In the genomic region with DNA sequence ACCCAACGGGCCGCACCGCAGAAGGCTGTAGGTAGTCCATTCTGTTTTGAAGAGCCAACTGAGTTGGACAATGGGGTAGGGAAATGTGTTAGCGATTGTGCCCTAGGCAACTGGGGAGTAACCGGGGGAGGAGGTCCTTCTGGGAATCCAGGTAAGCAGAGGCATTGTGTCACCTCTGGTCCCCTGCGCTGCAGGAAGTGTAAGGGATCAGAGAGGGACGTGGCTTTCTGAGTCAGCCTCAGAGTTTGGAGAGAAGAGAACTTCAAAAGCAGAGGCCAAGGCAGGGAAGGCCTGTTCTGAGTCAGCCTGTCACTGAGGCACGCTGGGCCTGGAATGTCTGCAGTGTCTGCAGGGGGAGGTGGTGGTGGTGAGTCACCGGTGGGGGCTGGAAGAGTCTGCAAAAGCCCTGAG, we compare ENCODE assay signal across 14 mouse cellular contexts. TPM values are rescaled to one million over a fixed set of nuclear protein-coding genes. Genes with fewer than 3 reads are reported as not detected.
DNase-seq lines count a peak whose midpoint lies in the region; ATAC-seq and TF ChIP-seq lines count a peak whose summit lies in the region.
"Had no signal": no experiment of that assay in that cellular context is flagged by ENCODE, and none has a peak within 500 bp of the region (broad histone marks: within the 10 kb centered on the region; RNA-seq: fewer than 3 reads in every experiment).

No protein-coding gene starts in this region.

- ATAC-seq in forebrain, embryonic 11.5 days (replicated peaks; ENCODE audit: low FRiP score): no peak
- ATAC-seq in forebrain, postnatal 0 days: no peak
- ATAC-seq in embryonic facial prominence, embryonic 11.5 days (replicated peaks; ENCODE audit: insufficient number of reproducible peaks, low FRiP score, low TSS enrichment, low read depth): no peak
- no peak for ATAC-seq in megakaryocyte-erythroid progenitor cell, adult 5-6 weeks (replicated peaks; ENCODE audit: low FRiP score, low TSS enrichment, poor library complexity, severe bottlenecking)

- H3K27me3 ChIP-seq in forebrain, embryonic 11.5 days (ENCODE audit: control insufficient read depth, insufficient read depth, low read length): no peaks in the 10 kb centered on the region
- no peaks in the 10 kb centered on the region; the same call in 1 of the 2 replicates for H3K27me3 ChIP-seq in forebrain, postnatal 0 days (ENCODE audit: insufficient read depth, low read length)
- H3K27me3 ChIP-seq in embryonic facial prominence, embryonic 11.5 days (ENCODE audit: control insufficient read depth, insufficient read depth, low read length): no peaks in the 10 kb centered on the region

- H3K27ac ChIP-seq in forebrain, embryonic 11.5 days (ENCODE audit: low read depth, low read length): no peak overlapping the region
- H3K27ac ChIP-seq in forebrain, postnatal 0 days (ENCODE audit: low read depth, low read length): no peak overlapping the region
- H3K27ac ChIP-seq in embryonic facial prominence, embryonic 11.5 days (replicated peaks; ENCODE audit: low read depth, low read length): no peak overlapping the region

- peaks cover 2% of the 10 kb centered on the region; the same call in 1 of the 2 replicates for H3K4me1 ChIP-seq in forebrain, embryonic 11.5 days (replicated peaks; ENCODE audit: control insufficient read depth, insufficient read depth, low read length)
- no peaks in the 10 kb centered on the region for H3K4me1 ChIP-seq in forebrain, postnatal 0 days (ENCODE audit: insufficient read depth)
- H3K4me1 ChIP-seq in embryonic facial prominence, embryonic 11.5 days (ENCODE audit: control insufficient read depth, insufficient read depth, low read length): no peaks in the 10 kb centered on the region

- H3K9ac ChIP-seq in forebrain, embryonic 11.5 days (ENCODE audit: low read length): no peak overlapping the region
- H3K9ac ChIP-seq in forebrain, postnatal 0 days: no peak overlapping the region
- H3K9ac ChIP-seq in embryonic facial prominence, embryonic 11.5 days (replicated peaks; ENCODE audit: low read length): no peak overlapping the region
- H3K9ac ChIP-seq: lung, embryonic 14.5 days had no signal

- no peak for TF ChIP-seq CTCF in forebrain, postnatal 0 days (IDR thresholded peaks at IDR 0.05; ENCODE audit: low read depth)

- H3K36me3 ChIP-seq in forebrain, embryonic 11.5 days (ENCODE audit: control insufficient read depth, insufficient read depth, low read length): no peaks in the 10 kb centered on the region
- no peaks in the 10 kb centered on the region for H3K36me3 ChIP-seq in forebrain, postnatal 0 days (ENCODE audit: insufficient read depth)
- H3K36me3 ChIP-seq in embryonic facial prominence, embryonic 11.5 days (replicated peaks; ENCODE audit: control insufficient read depth, insufficient read depth, low read depth, low read length): no peaks in the 10 kb centered on the region

- H3K9me3 ChIP-seq in forebrain, embryonic 11.5 days (ENCODE audit: control insufficient read depth, low read length): no peaks in the 10 kb centered on the region
- no peaks in the 10 kb centered on the region for H3K9me3 ChIP-seq in forebrain, postnatal 0 days (ENCODE audit: low read length)
- H3K9me3 ChIP-seq in embryonic facial prominence, embryonic 11.5 days (replicated peaks; ENCODE audit: control insufficient read depth, low read length): no peaks in the 10 kb centered on the region

- peak; percentile 56 for DNase-seq in forebrain, embryonic 11.5 days (ENCODE audit: low spot score)
- DNase-seq in forebrain, postnatal 0 days: no peak
- peak; percentile 26 for DNase-seq in right cerebral cortex, postnatal 25 days
- DNase-seq in right cerebral cortex, postnatal 10 days (ENCODE audit: low spot score in 2 of 2): no peak
- peak; percentile 33 for DNase-seq in embryonic facial prominence, embryonic 11.5 days (ENCODE audit: low spot score)
- no peak for DNase-seq in layer of hippocampus, adult 9-10 months (ENCODE audit: low spot score)
- DNase-seq in lung, postnatal 36 days: no peak
- DNase-seq: gastrocnemius, postnatal 14 days; kidney, adult 2 months; lung, embryonic 14.5 days; spleen, adult 18-20 months had no signal

- H3K4me3 ChIP-seq in forebrain, embryonic 11.5 days (ENCODE audit: low read depth, low read length): no peak overlapping the region
- no peak overlapping the region for H3K4me3 ChIP-seq in forebrain, postnatal 0 days (ENCODE audit: low read depth, low read length)
- H3K4me3 ChIP-seq in embryonic facial prominence, embryonic 11.5 days (ENCODE audit: low read depth, low read length): no peak overlapping the region

- H3K4me2 ChIP-seq in forebrain, embryonic 11.5 days (ENCODE audit: low read depth, low read length, severe bottlenecking): no peak overlapping the region
- H3K4me2 ChIP-seq in forebrain, postnatal 0 days (ENCODE audit: low read depth): no peak overlapping the region
- H3K4me2 ChIP-seq in embryonic facial prominence, embryonic 11.5 days (ENCODE audit: low read depth, low read length): no peak overlapping the region
- H3K4me2 ChIP-seq: lung, embryonic 14.5 days had no signal

- 15% methylated on average over 9 of the region's 9 CpGs for WGBS in forebrain, embryonic 11.5 days
- 10% methylated on average over 9 of the region's 9 CpGs for WGBS in forebrain, postnatal 0 days
- 12% methylated on average over 9 of the region's 9 CpGs for WGBS in embryonic facial prominence, embryonic 11.5 days

RNA-seq across cellular contexts. Expression of a gene that starts 6.4 kb away (rescaled TPM):
- not detected in 2 replicates for polyA plus RNA-seq in forebrain, embryonic 11.5 days (2014; fragmentation: Nextera tagmentation; extraction: Ambion mirVana)
- not detected in 2 replicates for total RNA-seq in forebrain, postnatal 0 days (2014; rRNA removed)
- not detected in 2 replicates for polyA plus RNA-seq in forebrain, postnatal 0 days (2015; fragmentation: Nextera tagmentation; extraction: Ambion mirVana)
- polyA plus RNA-seq in embryonic facial prominence, embryonic 11.5 days (2014; fragmentation: Nextera tagmentation; extraction: Ambion mirVana): 0.50 TPM in 1 of 2 replicates, not detected in the other
- total RNA-seq in megakaryocyte-erythroid progenitor cell, adult 5-6 weeks (2014; fragmentation: Nextera tagmentation): not detected in 2 replicates
- not detected in 2 replicates for total RNA-seq in megakaryocyte-erythroid progenitor cell, adult 5-6 weeks (2017)
- total RNA-seq: gastrocnemius, postnatal 14 days; left cerebral cortex, postnatal 10 days had no signal
- polyA plus RNA-seq: brain, embryonic 14.5 days; kidney, adult 2 months; lung, embryonic 14.5 days had no signal

RNA-seq across cellular contexts. Expression of a gene that starts 12.2 kb away (rescaled TPM):
- polyA plus RNA-seq in forebrain, embryonic 11.5 days (2014; fragmentation: Nextera tagmentation; extraction: Ambion mirVana): 109 and 114 TPM in 2 replicates
- total RNA-seq in forebrain, postnatal 0 days (2014; rRNA removed): 3.0 and 3.3 TPM in 2 replicates
- polyA plus RNA-seq in forebrain, postnatal 0 days (2015; fragmentation: Nextera tagmentation; extraction: Ambion mirVana): 1.8 and 2.5 TPM in 2 replicates
- polyA plus RNA-seq in embryonic facial prominence, embryonic 11.5 days (2014; fragmentation: Nextera tagmentation; extraction: Ambion mirVana): 78.7 and 85.5 TPM in 2 replicates
- 0.02 TPM in 1 of 2 replicates, not detected in the other for total RNA-seq in megakaryocyte-erythroid progenitor cell, adult 5-6 weeks (2014; fragmentation: Nextera tagmentation)
- total RNA-seq in megakaryocyte-erythroid progenitor cell, adult 5-6 weeks (2017): not detected in 2 replicates

RNA-seq across cellular contexts. Expression of a gene that starts 16.7 kb away (rescaled TPM):
- polyA plus RNA-seq in forebrain, embryonic 11.5 days (2014; fragmentation: Nextera tagmentation; extraction: Ambion mirVana): 39.4 and 41.4 TPM in 2 replicates
- 36.5 and 36.7 TPM in 2 replicates for total RNA-seq in forebrain, postnatal 0 days (2014; rRNA removed)
- 112 and 120 TPM in 2 replicates for polyA plus RNA-seq in forebrain, postnatal 0 days (2015; fragmentation: Nextera tagmentation; extraction: Ambion mirVana)
- 37.3 and 37.7 TPM in 2 replicates for polyA plus RNA-seq in embryonic facial prominence, embryonic 11.5 days (2014; fragmentation: Nextera tagmentation; extraction: Ambion mirVana)
- 94.1 and 96.1 TPM in 2 replicates for total RNA-seq in megakaryocyte-erythroid progenitor cell, adult 5-6 weeks (2014; fragmentation: Nextera tagmentation)
- total RNA-seq in megakaryocyte-erythroid progenitor cell, adult 5-6 weeks (2017): 37.3 and 54.3 TPM in 2 replicates

RNA-seq across cellular contexts. Expression of a gene that starts 47.2 kb away (rescaled TPM):
- polyA plus RNA-seq in forebrain, embryonic 11.5 days (2014; fragmentation: Nextera tagmentation; extraction: Ambion mirVana): 22.8 and 26.1 TPM in 2 replicates
- total RNA-seq in forebrain, postnatal 0 days (2014; rRNA removed): 54.9 and 56.2 TPM in 2 replicates
- 29.4 and 35.4 TPM in 2 replicates for polyA plus RNA-seq in forebrain, postnatal 0 days (2015; fragmentation: Nextera tagmentation; extraction: Ambion mirVana)
- 28.2 and 28.3 TPM in 2 replicates for polyA plus RNA-seq in embryonic facial prominence, embryonic 11.5 days (2014; fragmentation: Nextera tagmentation; extraction: Ambion mirVana)
- 25.4 and 27.5 TPM in 2 replicates for total RNA-seq in megakaryocyte-erythroid progenitor cell, adult 5-6 weeks (2014; fragmentation: Nextera tagmentation)
- 14.6 and 19.4 TPM in 2 replicates for total RNA-seq in megakaryocyte-erythroid progenitor cell, adult 5-6 weeks (2017)

RNA-seq across cellular contexts. Expression of a gene that starts 57.5 kb away (rescaled TPM):
- 440 and 449 TPM in 2 replicates for polyA plus RNA-seq in forebrain, embryonic 11.5 days (2014; fragmentation: Nextera tagmentation; extraction: Ambion mirVana)
- 348 and 355 TPM in 2 replicates for total RNA-seq in forebrain, postnatal 0 days (2014; rRNA removed)
- polyA plus RNA-seq in forebrain, postnatal 0 days (2015; fragmentation: Nextera tagmentation; extraction: Ambion mirVana): 925 and 1,026 TPM in 2 replicates
- 478 and 527 TPM in 2 replicates for polyA plus RNA-seq in embryonic facial prominence, embryonic 11.5 days (2014; fragmentation: Nextera tagmentation; extraction: Ambion mirVana)
- total RNA-seq in megakaryocyte-erythroid progenitor cell, adult 5-6 weeks (2014; fragmentation: Nextera tagmentation): 878 and 1,130 TPM in 2 replicates
- 87.7 and 137 TPM in 2 replicates for total RNA-seq in megakaryocyte-erythroid progenitor cell, adult 5-6 weeks (2017)

Comparison
In these comparisons a context has a peak if more than half of its experiments do, and no peak if none do; other contexts are left out.
1. DNase-seq: peak in forebrain, embryonic 11.5 days (single experiment), right cerebral cortex, postnatal 25 days (single experiment) and embryonic facial prominence, embryonic 11.5 days (single experiment); none in forebrain, postnatal 0 days (single experiment), right cerebral cortex, postnatal 10 days (0 of 2), layer of hippocampus, adult 9-10 months (single experiment) and lung, postnatal 36 days (single experiment).
2. RNA of a gene that starts 12.2 kb away (polyA plus RNA-seq): 109 to 114 TPM in forebrain, embryonic 11.5 days and 78.7 to 85.5 TPM in embryonic facial prominence, embryonic 11.5 days; 1.8 to 2.5 TPM in forebrain, postnatal 0 days; every median in the first group is over 10 times any median in the second.